Mouse (Mus musculus) limb, embryonic 12.5 days (tissue): ENCODE measurements at regions not wholly inside any gene's neighbourhood (a gene's known extent, or its start where the extent isn't known, plus 50 kb on each side); places are given as distances from the start of the nearest gene placed in this dataset.

ENCODE experiments used
- ATAC-seq: fragments of 200-750 bp; cut with Nextera tagmentation; 2 replicates; pipeline ENCODE4 v1.8.0; 2017; ENCODE audit warnings: low read depth, moderate TSS enrichment; ENCODE audit not compliant: insufficient number of reproducible peaks, insufficient read depth, low FRiP score, low TSS enrichment
- H3K27ac ChIP-seq: fragments of 300-500 bp; sonication (generic); 2 replicates; pipeline ENCODE4 v1.5.1; 2016; ENCODE audit warnings: mild to moderate bottlenecking, moderate library complexity
- H3K27me3 ChIP-seq: fragments of 300-500 bp; sonication (generic); 2 replicates; pipeline ENCODE4 v1.6.1; 2016; ENCODE audit warnings: mild to moderate bottlenecking, moderate library complexity
- H3K36me3 ChIP-seq: fragments of 300-500 bp; sonication (generic); 2 replicates; pipeline ENCODE4 v1.6.1; 2016; ENCODE audit warnings: mild to moderate bottlenecking, moderate library complexity
- H3K4me1 ChIP-seq: fragments of 300-500 bp; sonication (generic); replicated peaks from 2 replicates; pipeline ENCODE4 v1.6.1; 2016
- H3K4me2 ChIP-seq: fragments of 300-500 bp; sonication (generic); 2 replicates; pipeline ENCODE4 v1.6.1; 2016; ENCODE audit warnings: mild to moderate bottlenecking, moderate library complexity
- H3K4me3 ChIP-seq: fragments of 300-500 bp; sonication (generic); replicated peaks from 2 replicates; pipeline ENCODE4 v1.5.1; 2016; ENCODE audit warnings: mild to moderate bottlenecking
- H3K9ac ChIP-seq: fragments of 300-500 bp; sonication (generic); replicated peaks from 2 replicates; pipeline ENCODE4 v1.6.1; 2016; ENCODE audit warnings: mild to moderate bottlenecking, moderate library complexity
- H3K9me3 ChIP-seq: fragments of 300-500 bp; sonication (generic); 2 replicates; pipeline ENCODE4 v1.6.1; 2016; ENCODE audit warnings: mild to moderate bottlenecking, moderate library complexity
- WGBS: fragments of 180-500 bp; shearing (Covaris S2); methylation state at CpG from one replicate; pipeline ENCODE4 v1.1.7; 2016; 5-methylcytosine and 5-hydroxymethylcytosine counted together

DNA sequence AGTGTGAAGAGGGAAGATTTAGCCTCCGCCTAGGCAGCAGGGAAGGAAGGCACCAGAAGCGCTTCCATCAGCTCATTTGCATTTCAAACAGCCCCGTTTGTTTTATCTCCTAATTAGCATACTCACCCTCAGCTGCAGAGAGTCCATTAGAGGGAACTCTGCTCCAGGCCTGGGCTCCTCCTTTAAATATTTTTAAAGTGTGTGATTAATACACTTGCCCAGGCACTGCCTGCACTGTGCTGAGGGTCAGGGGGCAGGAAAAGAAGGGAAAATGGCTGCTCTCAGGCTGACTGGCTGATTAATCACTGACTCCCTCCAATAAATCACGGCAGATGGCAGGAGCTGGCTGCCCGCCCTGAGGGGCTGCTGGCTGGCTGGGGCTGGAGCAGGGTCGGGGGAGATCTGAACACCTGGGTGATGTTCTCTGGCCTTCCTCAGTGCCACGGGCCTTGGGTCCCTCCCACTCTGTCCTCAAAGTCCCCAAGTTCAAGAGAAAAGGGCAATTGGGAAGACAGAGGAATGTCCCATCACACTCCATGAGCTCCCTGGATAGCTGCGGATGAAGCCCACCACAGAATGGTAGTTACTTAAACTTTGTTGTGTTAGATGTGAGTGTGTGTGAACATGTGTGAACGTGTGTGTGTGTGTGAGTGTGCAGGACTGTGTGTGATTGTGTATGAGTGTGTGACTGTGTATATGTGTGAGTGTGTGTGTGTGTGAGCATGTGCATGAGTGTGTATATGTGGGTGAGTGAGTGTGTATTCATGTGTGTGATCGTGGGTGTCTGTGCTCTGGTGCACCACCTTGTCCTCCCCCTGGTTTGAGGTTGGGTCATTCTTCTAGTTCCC, 149.1 kb downstream of the Tfcp2l1 start:
- Histone ChIP-seq H3K27me3 (peaks cover 3% of the 10 kb centered on the region; the same call in 1 of the 2 replicates), H3K4me1 (peaks cover 9% of the 10 kb centered on the region), H3K9me3 (no peaks in the 10 kb centered on the region), H3K36me3 (no peaks in the 10 kb centered on the region), H3K27ac (peak overlapping the region; percentile 1; the same call in 1 of the 2 replicates), H3K4me3 (no peak overlapping the region), H3K4me2 (no peak overlapping the region), H3K9ac (0 out of 2 replicates have a peak overlapping the region, but pooled peaks have one; percentile 40)
- 0 out of 2 replicates have a peak, but pooled peaks have one; percentile 35 for ATAC-seq
- 23% methylated on average over 10 of the region's 10 CpGs for WGBS
